In genomic region chr10:83107921-83108738, GRCm38 (mm10) we compare ENCODE assay signal across 8 mouse cellular contexts.
DNase-seq lines count a peak whose midpoint lies in the region; ATAC-seq and TF ChIP-seq lines count a peak whose summit lies in the region.

No protein-coding gene starts in this region.

- peak overlapping the region; percentile 21; the same call in 1 of the 2 replicates for H3K27ac ChIP-seq in kidney, embryonic 16.5 days (ENCODE audit: low read length)
- peak overlapping the region; percentile 30; the same call in 1 of the 2 replicates for H3K27ac ChIP-seq in embryonic facial prominence, embryonic 12.5 days
- H3K27ac ChIP-seq in limb, embryonic 10.5 days, result peak overlapping the region; percentile 54; the same call in 1 of the 2 replicates
- H3K27ac ChIP-seq in liver, postnatal 0 days (ENCODE audit: low read depth), result no peak overlapping the region

- no peaks in the 10 kb centered on the region for H3K27me3 ChIP-seq in kidney, embryonic 16.5 days (ENCODE audit: insufficient read depth, low read length)
- H3K27me3 ChIP-seq in embryonic facial prominence, embryonic 12.5 days, result no peaks in the 10 kb centered on the region
- H3K27me3 ChIP-seq in limb, embryonic 10.5 days (ENCODE audit: low read depth, poor library complexity, severe bottlenecking), result no peaks in the 10 kb centered on the region; the same call in 1 of the 2 replicates
- no peaks in the 10 kb centered on the region for H3K27me3 ChIP-seq in liver, postnatal 0 days (ENCODE audit: insufficient read depth, low read length)

- ATAC-seq in kidney, embryonic 16.5 days (ENCODE audit: low FRiP score, low TSS enrichment), result no peak
- no peak for ATAC-seq in embryonic facial prominence, embryonic 12.5 days (ENCODE audit: insufficient number of reproducible peaks, insufficient read depth, low FRiP score, low TSS enrichment)
- ATAC-seq in liver, postnatal 0 days, result no peak

- H3K9ac ChIP-seq in kidney, embryonic 16.5 days (replicated peaks; ENCODE audit: low read length), result no peak overlapping the region
- no peak overlapping the region for H3K9ac ChIP-seq in embryonic facial prominence, embryonic 12.5 days
- no peak overlapping the region for H3K9ac ChIP-seq in liver, postnatal 0 days (replicated peaks)

- 52% methylated on average over 21 of the region's 21 CpGs for WGBS in kidney, embryonic 16.5 days
- WGBS in embryonic facial prominence, embryonic 12.5 days, result 46% methylated on average over 21 of the region's 21 CpGs
- WGBS in limb, embryonic 10.5 days, result 71% methylated on average over 21 of the region's 21 CpGs
- 63% methylated on average over 21 of the region's 21 CpGs for WGBS in liver, postnatal 0 days (ENCODE audit: insufficient replicate concordance)

- no peaks in the 10 kb centered on the region for H3K36me3 ChIP-seq in kidney, embryonic 16.5 days (ENCODE audit: insufficient read depth, low read length)
- H3K36me3 ChIP-seq in embryonic facial prominence, embryonic 12.5 days, result no peaks in the 10 kb centered on the region
- no peaks in the 10 kb centered on the region for H3K36me3 ChIP-seq in limb, embryonic 10.5 days
- H3K36me3 ChIP-seq in liver, postnatal 0 days (replicated peaks; ENCODE audit: insufficient read depth, low read length), result no peaks in the 10 kb centered on the region

- TF ChIP-seq EP300 in liver, postnatal 0 days (IDR thresholded peaks at IDR 0.05; ENCODE audit: low read depth), result no peak

- peaks cover 34% of the 10 kb centered on the region for H3K4me1 ChIP-seq in kidney, embryonic 16.5 days (ENCODE audit: insufficient read depth, low read length)
- H3K4me1 ChIP-seq in embryonic facial prominence, embryonic 12.5 days, result peaks cover 49% of the 10 kb centered on the region
- H3K4me1 ChIP-seq in limb, embryonic 10.5 days, result peaks cover 58% of the 10 kb centered on the region
- no peaks in the 10 kb centered on the region for H3K4me1 ChIP-seq in liver, postnatal 0 days (ENCODE audit: insufficient read depth)

- no peak overlapping the region for H3K4me2 ChIP-seq in kidney, embryonic 16.5 days (replicated peaks; ENCODE audit: low read depth, low read length)
- H3K4me2 ChIP-seq in embryonic facial prominence, embryonic 12.5 days (replicated peaks), result no peak overlapping the region
- H3K4me2 ChIP-seq in liver, postnatal 0 days (ENCODE audit: low read depth, low read length), result no peak overlapping the region

- no peak for DNase-seq in kidney, adult 18-20 months
- peak; percentile 56 for DNase-seq in brain, adult 2 months (ENCODE audit: low read depth, low spot score)
- no peak for DNase-seq in limb, embryonic 10.5 days (ENCODE audit: low spot score)
- no peak for DNase-seq in liver, postnatal 0 days
- no peak for DNase-seq in retina, embryonic 14.5 days (ENCODE audit: low spot score)
- DNase-seq in adrenal gland, postnatal 10 days, result no peak

- TF ChIP-seq CTCF in liver, postnatal 0 days (IDR thresholded peaks at IDR 0.05; ENCODE audit: low read depth), result no peak

- H3K4me3 ChIP-seq in kidney, embryonic 16.5 days (ENCODE audit: low read length), result no peak overlapping the region
- H3K4me3 ChIP-seq in embryonic facial prominence, embryonic 12.5 days, result no peak overlapping the region
- no peak overlapping the region for H3K4me3 ChIP-seq in limb, embryonic 10.5 days
- no peak overlapping the region for H3K4me3 ChIP-seq in liver, postnatal 0 days (ENCODE audit: low read depth, low read length)

- H3K9me3 ChIP-seq in kidney, embryonic 16.5 days (ENCODE audit: low read length), result no peaks in the 10 kb centered on the region
- no peaks in the 10 kb centered on the region for H3K9me3 ChIP-seq in embryonic facial prominence, embryonic 12.5 days
- H3K9me3 ChIP-seq in limb, embryonic 10.5 days (replicated peaks), result no peaks in the 10 kb centered on the region
- no peaks in the 10 kb centered on the region for H3K9me3 ChIP-seq in liver, postnatal 0 days (ENCODE audit: low read length)
